Mouse (Mus musculus) MEL (cell line): ENCODE results near the gene Heg1. TPM values are rescaled to one million over a fixed set of nuclear protein-coding genes. Genes with fewer than 3 reads are reported as not detected.
A peak's percentile ranks its signal among the peaks of the same experiment; 100 is the strongest.

Experiments used
- DNase-seq: peaks from one replicate; pipeline ENCODE4 v3.0.0; 2011; ENCODE audit warnings: low read depth, low spot score
- H3K27ac ChIP-seq: 2 replicates; pipeline ENCODE4 v1.5.1; 2012; ENCODE audit warnings: low read depth, mild to moderate bottlenecking, control low read depth, low read length, moderate library complexity; ENCODE audit not compliant: control insufficient read depth
- H3K27me3 ChIP-seq, 2 experiments: fragments of 150-350 bp in 1 of 2; sonication (generic) in 1 of 2; 2 replicates each; pipeline ENCODE4 v1.6.1; 2012; ENCODE audit warnings: low read length in 2 of 2, mild to moderate bottlenecking in 2 of 2, improper control_type of control experiment in 1 of 2, moderate library complexity in 1 of 2; ENCODE audit not compliant: insufficient read depth in 2 of 2, control insufficient read depth in 1 of 2
- H3K36me3 ChIP-seq, 2 experiments: 2 replicates each; pipeline ENCODE4 v1.6.1; 2012 to 2014; ENCODE audit warnings: low read length in 2 of 2, improper control_type of control experiment in 1 of 2, inconsistent platforms in 1 of 2, mild to moderate bottlenecking in 1 of 2; ENCODE audit not compliant: insufficient read depth in 2 of 2, control insufficient read depth in 1 of 2
- H3K4me1 ChIP-seq, 2 experiments: fragments of 150-350 bp in 1 of 2; sonication (generic) in 1 of 2; 2 replicates each; pipeline ENCODE4 v1.6.1; 2012; ENCODE audit warnings: low read length in 2 of 2, improper control_type of control experiment in 1 of 2, mild to moderate bottlenecking in 1 of 2; ENCODE audit not compliant: insufficient read depth in 2 of 2, control insufficient read depth in 1 of 2
- H3K4me3 ChIP-seq, 2 experiments: fragments of 150-350 bp in 1 of 2; sonication (generic) in 1 of 2; 2 replicates each; pipeline ENCODE4 v1.5.1; 2012; ENCODE audit warnings: low read depth in 2 of 2, low read length in 2 of 2, mild to moderate bottlenecking in 2 of 2, moderate library complexity in 2 of 2, control low read depth in 1 of 2, improper control_type of control experiment in 1 of 2; ENCODE audit not compliant: control insufficient read depth in 1 of 2, insufficient read depth in 1 of 2
- H3K79me2 ChIP-seq: 2 replicates; pipeline ENCODE4 v1.6.1; 2012; ENCODE audit warnings: mild to moderate bottlenecking, low read length, moderate library complexity; ENCODE audit not compliant: control insufficient read depth, poor library complexity, insufficient read depth
- H3K9ac ChIP-seq: 2 replicates; pipeline ENCODE4 v1.6.1; 2012; ENCODE audit warnings: low read depth, mild to moderate bottlenecking, control low read depth, low read length, moderate library complexity; ENCODE audit not compliant: control insufficient read depth, poor library complexity, severe bottlenecking
- H3K9me3 ChIP-seq: fragments of 150-350 bp; sonication (generic); replicated peaks from 2 replicates; pipeline ENCODE4 v1.6.1; 2012; ENCODE audit warnings: mild to moderate bottlenecking, low read length, improper control_type of control experiment, moderate library complexity; ENCODE audit not compliant: insufficient read depth
- CHD1 ChIP-seq: IDR thresholded peaks from 2 replicates; pipeline ENCODE4 v1.6.1; 2012; ENCODE audit warnings: low read depth, mild to moderate bottlenecking, inconsistent platforms, low read length, improper control_type of control experiment
- CTCF ChIP-seq, 3 experiments: IDR thresholded peaks in 2 of 3; conservative IDR thresholded peaks in 1 of 3; 2 replicates each; pipeline ENCODE4 v1.5.1; 2011 to 2012; ENCODE audit warnings: low read length in 3 of 3, low read depth in 2 of 3, mild to moderate bottlenecking in 2 of 3, improper control_type of control experiment in 1 of 3, inconsistent platforms in 1 of 3, mixed read lengths in 1 of 3, moderate library complexity in 1 of 3; ENCODE audit not compliant: control insufficient read depth in 1 of 3, insufficient read depth in 1 of 3, poor library complexity in 1 of 3, severe bottlenecking in 1 of 3
- E2F4 ChIP-seq: IDR thresholded peaks from 2 replicates; pipeline ENCODE4 v1.6.1; 2011; ENCODE audit warnings: low read depth, low read length, improper control_type of control experiment, borderline replicate concordance
- EP300 ChIP-seq, 2 experiments: IDR thresholded peaks; 2 replicates each; pipeline ENCODE4 v1.6.1; 2011; ENCODE audit warnings: improper control_type of control experiment in 2 of 2, low read length in 2 of 2, low read depth in 1 of 2, mild to moderate bottlenecking in 1 of 2
- HCFC1 ChIP-seq: IDR thresholded peaks from 2 replicates; pipeline ENCODE4 v1.6.1; 2012; ENCODE audit warnings: low read depth, mild to moderate bottlenecking, inconsistent platforms, low read length, improper control_type of control experiment, moderate library complexity
- MAFK ChIP-seq: IDR thresholded peaks from 2 replicates; pipeline ENCODE4 v1.6.1; 2011; ENCODE audit warnings: low read depth, mild to moderate bottlenecking, low read length, improper control_type of control experiment, borderline replicate concordance
- MXI1 ChIP-seq: IDR thresholded peaks from 2 replicates; pipeline ENCODE4 v1.6.1; 2011; ENCODE audit warnings: mild to moderate bottlenecking, low read depth, low read length, improper control_type of control experiment
- MYB ChIP-seq: IDR thresholded peaks from 2 replicates; pipeline ENCODE4 v1.6.1; 2011; ENCODE audit warnings: mild to moderate bottlenecking, low read depth, low read length, improper control_type of control experiment
- POLR2AphosphoS5 ChIP-seq: IDR thresholded peaks from 2 replicates; pipeline ENCODE4 v1.6.1; 2012; ENCODE audit warnings: low read depth, borderline replicate concordance, mild to moderate bottlenecking, inconsistent platforms, low read length, moderate library complexity, mixed read lengths
- RAD21 ChIP-seq: IDR thresholded peaks from 2 replicates; pipeline ENCODE4 v1.6.1; 2011; ENCODE audit warnings: mild to moderate bottlenecking, low read depth, low read length, improper control_type of control experiment
- RCOR1 ChIP-seq: IDR thresholded peaks from 2 replicates; pipeline ENCODE4 v1.6.1; 2012; ENCODE audit warnings: low read depth, mild to moderate bottlenecking, inconsistent platforms, low read length, improper control_type of control experiment
- SIN3A ChIP-seq: IDR thresholded peaks from 2 replicates; pipeline ENCODE4 v1.6.1; 2012; ENCODE audit warnings: low read length, improper control_type of control experiment, inconsistent platforms
- SMC3 ChIP-seq: IDR thresholded peaks from 2 replicates; pipeline ENCODE4 v1.6.1; 2011; ENCODE audit warnings: low read depth, low read length, improper control_type of control experiment
- TAL1 ChIP-seq: IDR thresholded peaks from 2 replicates; pipeline ENCODE4 v1.6.1; 2012; ENCODE audit warnings: mild to moderate bottlenecking, inconsistent platforms, low read length, moderate library complexity, mixed read lengths
- ZC3H11A ChIP-seq: IDR thresholded peaks from 2 replicates; pipeline ENCODE4 v1.6.1; 2012; ENCODE audit warnings: low read depth, mild to moderate bottlenecking, inconsistent platforms, low read length, improper control_type of control experiment
- ZKSCAN1 ChIP-seq: IDR thresholded peaks from 2 replicates; pipeline ENCODE4 v1.6.1; 2012; ENCODE audit warnings: low read depth, mild to moderate bottlenecking, inconsistent platforms, low read length, improper control_type of control experiment, moderate library complexity
- ZMIZ1 ChIP-seq: IDR thresholded peaks from 2 replicates; pipeline ENCODE4 v1.6.1; 2012; ENCODE audit warnings: low read depth, mild to moderate bottlenecking, inconsistent platforms, low read length, improper control_type of control experiment, moderate library complexity
- ZNF384 ChIP-seq: IDR thresholded peaks from 2 replicates; pipeline ENCODE4 v1.6.1; 2012; ENCODE audit warnings: low read depth, mild to moderate bottlenecking, inconsistent platforms, low read length, improper control_type of control experiment
- polyA plus RNA-seq, 2 experiments: library from polyadenylated mRNA; stranded (reverse) in 1 of 2; unstranded in 1 of 2; fragments of >175 nt in 1 of 2; fragments of >200 nt in 1 of 2; gene quantifications; 2 replicates each; pipeline versions ENCODE4 v1.2.1 to v1.2.4; 2012; ENCODE audit warnings: low replicate concordance in 2 of 2, low read depth in 1 of 2; ENCODE audit not compliant: insufficient read length in 2 of 2, insufficient read depth in 1 of 2, missing spikeins in 1 of 2
- total RNA-seq: library from RNA; depleted of rRNA; stranded (reverse); fragments of 300-350 nt; gene quantifications from 2 replicates; pipeline ENCODE4 v1.2.3, GENCODE M21; 2012

Gene Heg1
- total and polyA plus RNA-seq, 3 experiments: 4.1 to 72.0 (median 6.9) TPM

GRCm38 (mm10) chr16:33738949-33739719, 55.0 kb downstream of the Heg1 start:
- Histone ChIP-seq H3K9ac (no peak overlapping the region), H3K36me3 (no peaks in the 10 kb centered on the region), H3K4me3 (no peak overlapping the region), H3K4me1 (no peaks in the 10 kb centered on the region), H3K9me3 (no peaks in the 10 kb centered on the region), H3K79me2 (no peaks in the 10 kb centered on the region), H3K27ac (no peak overlapping the region), H3K27me3 (no peaks in the 10 kb centered on the region)
- no peak for DNase-seq
- TF ChIP-seq RCOR1 (no peak), E2F4 (no peak), MAFK (no peak), EP300 (IDR thresholded peaks at IDR 0.05; ENCODE audit: low read depth in 1 of 2, low read length in 2 of 2) (no peak)

GRCm38 (mm10) chr16:33739802-33740201, 55.6 kb downstream of the Heg1 start:
- no peaks in the 10 kb centered on the region for H3K9me3 ChIP-seq
- DNase-seq: peak; percentile 51
- H3K27ac ChIP-seq: no peak overlapping the region
- TF ChIP-seq SMC3 (peak; percentile 74), RAD21 (peak; percentile 79), CTCF (IDR thresholded peaks at IDR 0.05 in 2 of 3, conservative IDR thresholded peaks at IDR 0.05 in 1 of 3; ENCODE audit: control insufficient read depth in 1 of 3, insufficient read depth in 1 of 3, low read depth in 2 of 3, low read length in 3 of 3, poor library complexity in 1 of 3, severe bottlenecking in 1 of 3) (peak; percentile 38 to 72 (median 66)), POLR2AphosphoS5 (no peak), ZC3H11A (peak; percentile 59)
- no peaks in the 10 kb centered on the region for H3K36me3 ChIP-seq
- H3K4me3 ChIP-seq: no peak overlapping the region
- H3K79me2 ChIP-seq: no peaks in the 10 kb centered on the region
- no peaks in the 10 kb centered on the region for H3K27me3 ChIP-seq
- H3K4me1 ChIP-seq: no peaks in the 10 kb centered on the region
- H3K9ac ChIP-seq: no peak overlapping the region

GRCm38 (mm10) chr16:33740416-33740815, 56.2 kb downstream of the Heg1 start:
- no peaks in the 10 kb centered on the region for H3K4me1 ChIP-seq
- no peaks in the 10 kb centered on the region for H3K36me3 ChIP-seq
- H3K27me3 ChIP-seq: no peaks in the 10 kb centered on the region

More at GRCm38 (mm10) chr16:33740416-33740815, 56.2 kb downstream of the Heg1 start:
- Histone ChIP-seq H3K9me3 (no peaks in the 10 kb centered on the region), H3K79me2 (no peaks in the 10 kb centered on the region), H3K4me3 (no peak overlapping the region), H3K27ac (no peak overlapping the region), H3K9ac (no peak overlapping the region)
- DNase-seq: no peak
- TF ChIP-seq POLR2AphosphoS5: no peak
- TF ChIP-seq MYB: no peak
- TF ChIP-seq EP300 (IDR thresholded peaks at IDR 0.05; ENCODE audit: low read depth in 1 of 2, low read length in 2 of 2): no peak
- TF ChIP-seq ZMIZ1: no peak
- TF ChIP-seq SIN3A: no peak
- no peak for TF ChIP-seq HCFC1
- TF ChIP-seq ZC3H11A: no peak
- TF ChIP-seq ZKSCAN1: no peak
- TF ChIP-seq TAL1: no peak
- no peak for TF ChIP-seq CHD1
- TF ChIP-seq ZNF384: no peak
- no peak for TF ChIP-seq MXI1
